ENCODE assay signal across 7 mouse cellular contexts in the genomic region with DNA sequence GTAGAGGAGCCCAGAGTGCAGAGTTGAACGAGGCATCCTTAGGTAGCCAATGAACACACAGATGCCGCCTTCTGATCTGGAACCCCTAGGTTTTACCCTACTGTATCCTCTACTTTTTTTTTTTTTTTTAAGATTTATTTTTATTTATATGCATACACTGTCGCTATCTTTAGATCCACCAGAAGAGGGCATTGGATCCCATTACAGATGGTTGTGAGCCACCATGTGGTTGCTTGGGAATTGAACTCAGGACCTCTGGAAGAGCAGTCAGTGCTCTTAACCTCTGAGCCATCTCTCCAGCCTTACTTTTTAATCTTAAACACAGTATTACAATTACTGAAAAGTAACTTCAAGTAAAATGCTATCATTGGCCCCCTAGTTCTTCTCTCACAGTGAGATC. TPM values are rescaled to one million over a fixed set of nuclear protein-coding genes. Genes with fewer than 3 reads are reported as not detected.
"Had no signal": no experiment of that assay in that cellular context is flagged by ENCODE, and none has a peak within 500 bp of the region (broad histone marks: within the 10 kb centered on the region; RNA-seq: fewer than 3 reads in every experiment).

No protein-coding gene starts in this region.

RNA-seq across cellular contexts. Expression of a gene that starts 40.2 kb away (rescaled TPM):
- total RNA-seq: layer of hippocampus, adult 18-20 months; layer of hippocampus, postnatal 25 days; left cerebral cortex, postnatal 36 days; liver, adult 2 months had no signal
- polyA plus RNA-seq: liver, adult 2 months; midbrain, embryonic 16.5 days; small intestine, adult 2 months; thymus, postnatal 0 days had no signal
